Mouse (Mus musculus): ENCODE measurements at regions not wholly inside any gene's neighbourhood (a gene's known extent, or its start where the extent isn't known, plus 50 kb on each side); places are given as distances from the start of the nearest gene placed in this dataset.

GRCm38 (mm10) chr5:102257104-102257503 lies 187.4 kb upstream of the Wdfy3 start:
- H3K36me3 ChIP-seq (ENCODE audit: control insufficient read depth, insufficient read depth, low read length), result no peaks in the 10 kb centered on the region
- WGBS, result 56% methylated on average over 2 of the region's 2 CpGs
- ATAC-seq (ENCODE audit: low FRiP score, low TSS enrichment) (no peak), DNase-seq (ENCODE audit: low spot score) (no peak)
- H3K9ac ChIP-seq (ENCODE audit: low read length), result no peak overlapping the region
- no peak overlapping the region for H3K4me2 ChIP-seq (replicated peaks; ENCODE audit: low read depth)
- no peak overlapping the region for H3K4me3 ChIP-seq (ENCODE audit: low read depth, low read length)
- H3K9me3 ChIP-seq (ENCODE audit: control insufficient read depth, low read length), result no peaks in the 10 kb centered on the region
- no peaks in the 10 kb centered on the region for H3K27me3 ChIP-seq (ENCODE audit: control insufficient read depth, insufficient read depth, low read length)
- no peak overlapping the region for H3K27ac ChIP-seq (replicated peaks)
- TF ChIP-seq CTCF (IDR thresholded peaks at IDR 0.05; ENCODE audit: low read depth) (no peak), EP300 (optimal IDR thresholded peaks at IDR 0.05) (no peak)
- no peaks in the 10 kb centered on the region for H3K4me1 ChIP-seq (replicated peaks; ENCODE audit: control insufficient read depth, insufficient read depth)

DNA sequence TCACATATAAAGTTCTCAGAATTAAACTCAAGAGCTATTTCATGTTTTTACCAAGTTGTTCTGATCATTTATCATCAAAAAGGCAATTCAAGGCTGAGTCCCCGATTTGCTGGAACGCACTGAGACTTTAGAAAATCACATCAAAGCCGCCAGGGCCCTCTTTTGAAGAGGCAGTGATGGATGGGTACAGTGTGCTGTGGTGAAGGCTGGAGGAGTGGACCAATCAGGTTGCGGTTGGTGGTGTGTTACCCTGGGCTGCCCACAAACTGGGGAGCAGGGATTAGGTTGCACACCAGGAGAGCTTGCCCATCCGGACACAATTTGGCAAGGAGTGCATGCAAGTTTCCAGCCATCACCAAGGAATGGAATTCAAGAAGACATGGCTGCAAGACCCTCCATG lies 191.9 kb upstream of the Wdfy3 start:
- no peak overlapping the region for H3K9ac ChIP-seq (ENCODE audit: low read length)
- no peak overlapping the region for H3K4me3 ChIP-seq (ENCODE audit: low read depth, low read length)
- no peaks in the 10 kb centered on the region for H3K4me1 ChIP-seq (replicated peaks; ENCODE audit: control insufficient read depth, insufficient read depth)
- H3K27me3 ChIP-seq (ENCODE audit: control insufficient read depth, insufficient read depth, low read length), result no peaks in the 10 kb centered on the region
- no peaks in the 10 kb centered on the region for H3K36me3 ChIP-seq (ENCODE audit: control insufficient read depth, insufficient read depth, low read length)
- no peak overlapping the region for H3K27ac ChIP-seq (replicated peaks)
- ATAC-seq (ENCODE audit: low FRiP score, low TSS enrichment), result no peak
- no peak for DNase-seq (ENCODE audit: low spot score)
- WGBS, result 71% methylated on average over 5 of the region's 5 CpGs
- no peak overlapping the region for H3K4me2 ChIP-seq (replicated peaks; ENCODE audit: low read depth)
- H3K9me3 ChIP-seq (ENCODE audit: control insufficient read depth, low read length), result no peaks in the 10 kb centered on the region
- TF ChIP-seq EP300 (optimal IDR thresholded peaks at IDR 0.05) (no peak), CTCF (IDR thresholded peaks at IDR 0.05; ENCODE audit: low read depth) (no peak)

- no peak overlapping the region for H3K9ac ChIP-seq (ENCODE audit: low read length)
- no peak overlapping the region for H3K4me3 ChIP-seq (ENCODE audit: low read depth, low read length)
- TF ChIP-seq EP300 (optimal IDR thresholded peaks at IDR 0.05), result no peak
- TF ChIP-seq CTCF (IDR thresholded peaks at IDR 0.05; ENCODE audit: low read depth), result no peak
- no peak overlapping the region for H3K27ac ChIP-seq (replicated peaks)
- no peaks in the 10 kb centered on the region for H3K27me3 ChIP-seq (ENCODE audit: control insufficient read depth, insufficient read depth, low read length)
- H3K9me3 ChIP-seq (ENCODE audit: control insufficient read depth, low read length), result no peaks in the 10 kb centered on the region
- 60% methylated on average over 11 of the region's 11 CpGs for WGBS
- ATAC-seq (ENCODE audit: low FRiP score, low TSS enrichment), result no peak
- no peaks in the 10 kb centered on the region for H3K36me3 ChIP-seq (ENCODE audit: control insufficient read depth, insufficient read depth, low read length)
- no peak for DNase-seq (ENCODE audit: low spot score)
- no peaks in the 10 kb centered on the region for H3K4me1 ChIP-seq (replicated peaks; ENCODE audit: control insufficient read depth, insufficient read depth)
- H3K4me2 ChIP-seq (replicated peaks; ENCODE audit: low read depth), result no peak overlapping the region
Observed at GRCm38 (mm10) chr5:102266451-102266850, 196.7 kb upstream of the Wdfy3 start.

- H3K4me1 ChIP-seq (replicated peaks; ENCODE audit: control insufficient read depth, insufficient read depth), result no peaks in the 10 kb centered on the region
- H3K4me3 ChIP-seq (ENCODE audit: low read depth, low read length), result no peak overlapping the region
- H3K9me3 ChIP-seq (ENCODE audit: control insufficient read depth, low read length), result no peaks in the 10 kb centered on the region
- ATAC-seq (ENCODE audit: low FRiP score, low TSS enrichment), result no peak
- no peak overlapping the region for H3K4me2 ChIP-seq (replicated peaks; ENCODE audit: low read depth)
- no peaks in the 10 kb centered on the region for H3K36me3 ChIP-seq (ENCODE audit: control insufficient read depth, insufficient read depth, low read length)
- WGBS, result 75% methylated on average over 3 of the region's 3 CpGs
- no peak overlapping the region for H3K27ac ChIP-seq (replicated peaks)
- H3K27me3 ChIP-seq (ENCODE audit: control insufficient read depth, insufficient read depth, low read length), result no peaks in the 10 kb centered on the region
- no peak overlapping the region for H3K9ac ChIP-seq (ENCODE audit: low read length)
- TF ChIP-seq CTCF (IDR thresholded peaks at IDR 0.05; ENCODE audit: low read depth) (no peak), EP300 (optimal IDR thresholded peaks at IDR 0.05) (no peak)
- no peak for DNase-seq (ENCODE audit: low spot score)
Observed at GRCm38 (mm10) chr5:102267150-102267549, 197.4 kb upstream of the Wdfy3 start.

GRCm38 (mm10) chr5:102269204-102269603 lies 199.5 kb upstream of the Wdfy3 start:
- Histone ChIP-seq H3K27me3 (ENCODE audit: control insufficient read depth, insufficient read depth, low read length) (no peaks in the 10 kb centered on the region), H3K4me2 (replicated peaks; ENCODE audit: low read depth) (no peak overlapping the region), H3K27ac (replicated peaks) (no peak overlapping the region), H3K36me3 (ENCODE audit: control insufficient read depth, insufficient read depth, low read length) (no peaks in the 10 kb centered on the region), H3K4me3 (ENCODE audit: low read depth, low read length) (no peak overlapping the region), H3K9me3 (ENCODE audit: control insufficient read depth, low read length) (no peaks in the 10 kb centered on the region), H3K4me1 (replicated peaks; ENCODE audit: control insufficient read depth, insufficient read depth) (no peaks in the 10 kb centered on the region), H3K9ac (ENCODE audit: low read length) (no peak overlapping the region)
- no peak for ATAC-seq (ENCODE audit: low FRiP score, low TSS enrichment)
- 86% methylated on average over 9 of the region's 9 CpGs for WGBS
- TF ChIP-seq EP300 (optimal IDR thresholded peaks at IDR 0.05), result no peak
- no peak for TF ChIP-seq CTCF (IDR thresholded peaks at IDR 0.05; ENCODE audit: low read depth)
- DNase-seq (ENCODE audit: low spot score), result no peak

GRCm38 (mm10) chr5:102275621-102276020 lies 205.6 kb upstream of the Arhgap24 start:
- no peak for TF ChIP-seq EP300 (optimal IDR thresholded peaks at IDR 0.05)
- no peak overlapping the region for H3K4me2 ChIP-seq (replicated peaks; ENCODE audit: low read depth)
- no peak overlapping the region for H3K27ac ChIP-seq (replicated peaks)
- WGBS, result 94% methylated on average over 3 of the region's 3 CpGs
- no peaks in the 10 kb centered on the region for H3K27me3 ChIP-seq (ENCODE audit: control insufficient read depth, insufficient read depth, low read length)
- ATAC-seq (ENCODE audit: low FRiP score, low TSS enrichment) (no peak), DNase-seq (ENCODE audit: low spot score) (no peak)
- H3K4me1 ChIP-seq (replicated peaks; ENCODE audit: control insufficient read depth, insufficient read depth), result no peaks in the 10 kb centered on the region
- H3K4me3 ChIP-seq (ENCODE audit: low read depth, low read length), result no peak overlapping the region
- H3K36me3 ChIP-seq (ENCODE audit: control insufficient read depth, insufficient read depth, low read length), result no peaks in the 10 kb centered on the region
- H3K9me3 ChIP-seq (ENCODE audit: control insufficient read depth, low read length), result no peaks in the 10 kb centered on the region
- no peak overlapping the region for H3K9ac ChIP-seq (ENCODE audit: low read length)
